Mouse (Mus musculus) left cerebral cortex, postnatal 14 days (tissue): ENCODE results near the gene Nell2. TPM values are rescaled to one million over a fixed set of nuclear protein-coding genes. Genes with fewer than 3 reads are reported as not detected.

Experiments used
- DNase-seq, 2 experiments: peaks; one replicate each; pipeline ENCODE4 v3.0.0; 2021 to 2022; ENCODE audit warnings: low spot score in 2 of 2, mixed read lengths in 1 of 2
- intact Hi-C: fragments of 180-260 bp; cut with DNase I; formaldehyde crosslinking; loops from one replicate; pipeline ENCODE4 v1.15.1; 2025
- total RNA-seq, 2 experiments: library from RNA; stranded (reverse); gene quantifications; 2 replicates each; pipeline ENCODE4 v1.2.3; 2021

The Nell2 gene
- total RNA-seq, 2 experiments from 2014 or later: 581 to 600 TPM

- peak; percentile 71 to 83 for DNase-seq
- intact Hi-C loops: no loop called here
Measured at GRCm38 (mm10) chr15:95487961-95488360, 40.4 kb downstream of the Nell2 start.

GRCm38 (mm10) chr15:95482002-95482401, 46.4 kb downstream of the Nell2 start:
- no peak for DNase-seq
- intact Hi-C loops: no loop called here

GRCm38 (mm10) chr15:95481585-95481984, 46.8 kb downstream of the Nell2 start:
- intact Hi-C loops: no loop called here
- DNase-seq: no peak

GRCm38 (mm10) chr15:95476440-95476839, 51.9 kb downstream of the Nell2 start:
- no peak for DNase-seq
- intact Hi-C loops: no loop called here

- intact Hi-C loops: no loop called here
- DNase-seq: peak in 1 of 2 experiments; percentile 58
Measured at GRCm38 (mm10) chr15:95473976-95474375, 54.4 kb downstream of the Nell2 start.

- intact Hi-C loops: no loop called here
- no peak for DNase-seq
Measured at GRCm38 (mm10) chr15:95467195-95467594, 61.2 kb downstream of the Nell2 start.

- intact Hi-C loops: no loop called here
- DNase-seq: no peak
Measured at GRCm38 (mm10) chr15:95460041-95460566, 68.3 kb downstream of the Nell2 start.

- no peak for DNase-seq
- intact Hi-C loops: no loop called here
Measured at GRCm38 (mm10) chr15:95444586-95444985, 83.8 kb downstream of the Nell2 start.

GRCm38 (mm10) chr15:95437740-95438139, 90.6 kb downstream of the Nell2 start:
- intact Hi-C loops: no loop called here

GRCm38 (mm10) chr15:95436261-95436660, 92.1 kb downstream of the Nell2 start:
- intact Hi-C loops: no loop called here
- DNase-seq: no peak

More at GRCm38 (mm10) chr15:95437740-95438139, 90.6 kb downstream of the Nell2 start:
- DNase-seq: peak in 1 of 2 experiments; percentile 33

GRCm38 (mm10) chr15:95431156-95431799, 97.1 kb downstream of the Nell2 start:
- intact Hi-C loops: no loop called here
- no peak for DNase-seq

GRCm38 (mm10) chr15:95430000-95430399, 98.4 kb downstream of the Nell2 start:
- intact Hi-C loops: no loop called here
- DNase-seq: peak in 1 of 2 experiments; percentile 28

- no peak for DNase-seq
- intact Hi-C loops: no loop called here
Measured at GRCm38 (mm10) chr15:95428003-95428663, 100.2 kb downstream of the Nell2 start.

GRCm38 (mm10) chr15:95425085-95425484, 103.3 kb downstream of the Nell2 start:
- intact Hi-C loops: no loop called here
- DNase-seq: peak; percentile 31 to 54

GRCm38 (mm10) chr15:95422226-95422950, 106.0 kb downstream of the Nell2 start:
- intact Hi-C loops: loop anchor here (5.0 kb wide), 1 partner anchor 105 kb away; the partner anchor contains the start of gene Nell2
- DNase-seq: no peak

- no peak for DNase-seq
Measured at GRCm38 (mm10) chr15:95418641-95419040, 109.7 kb downstream of the Nell2 start.

GRCm38 (mm10) chr15:95411949-95412741, 116.2 kb downstream of the Nell2 start:
- intact Hi-C loops: no loop called here
- DNase-seq: no peak

More at GRCm38 (mm10) chr15:95418641-95419040, 109.7 kb downstream of the Nell2 start:
- intact Hi-C loops: no loop called here

GRCm38 (mm10) chr15:95410213-95410843, 118.0 kb downstream of the Nell2 start:
- intact Hi-C loops: no loop called here
- no peak for DNase-seq

- DNase-seq: no peak
- intact Hi-C loops: no loop called here
Measured at GRCm38 (mm10) chr15:95390347-95390746, 138.0 kb downstream of the Nell2 start.
